Mouse (Mus musculus) frontal cortex, adult 2 months (tissue): ENCODE measurements at regions not wholly inside any gene's neighbourhood (a gene's known extent, or its start where the extent isn't known, plus 50 kb on each side); places are given as distances from the start of the nearest gene placed in this dataset.

ENCODE experiments used
- DNase-seq, 2 experiments: peaks; one replicate each; pipeline ENCODE4 v3.0.0; 2022; ENCODE audit warnings: low spot score in 1 of 2; ENCODE audit errors: extremely low spot score in 1 of 2

DNA sequence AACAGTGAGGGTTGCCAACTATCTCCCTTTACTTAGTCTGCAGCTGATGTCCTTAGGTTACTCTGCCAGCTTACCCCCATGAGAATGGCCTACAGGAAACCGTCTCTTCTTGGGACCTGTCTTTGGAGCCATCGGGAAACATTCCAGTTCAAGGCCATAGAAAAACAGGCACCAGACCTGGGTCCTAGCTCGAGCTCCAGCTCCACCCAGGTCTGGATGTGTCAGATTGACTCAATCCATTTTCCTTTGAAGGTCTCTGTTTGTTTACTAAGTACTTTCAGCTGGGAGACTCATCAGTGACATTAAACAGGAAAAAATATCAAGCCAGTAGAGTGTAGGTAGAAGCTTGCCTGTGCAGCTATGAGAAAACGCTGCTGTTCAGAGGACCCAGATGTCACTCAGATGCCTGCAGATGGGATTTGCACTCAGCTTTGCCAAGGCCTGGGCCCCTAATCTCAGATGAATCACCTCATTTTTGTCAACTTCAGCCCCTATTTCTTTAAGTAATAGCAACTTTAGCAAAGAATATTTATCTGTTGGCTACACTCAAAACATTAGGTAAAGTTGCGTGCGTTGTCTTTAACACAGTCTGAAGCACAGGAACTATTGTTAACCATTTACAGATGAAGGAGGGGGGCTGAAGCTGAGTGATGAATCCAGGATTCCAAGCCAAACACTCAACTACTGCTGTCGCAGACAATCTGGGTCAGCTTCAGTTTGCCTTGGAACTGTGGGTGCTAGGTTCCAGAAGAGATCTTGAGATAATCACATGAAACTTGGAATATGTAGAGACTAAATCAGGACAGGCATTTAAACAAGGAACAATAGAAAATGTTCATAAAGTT lies 359.0 kb upstream of the Tnp1 start:
- no peak for DNase-seq

GRCm38 (mm10) chr1:73368222-73368621 lies 352.5 kb upstream of the Tnp1 start:
- DNase-seq: no peak

GRCm38 (mm10) chr1:73365842-73366241 lies 350.1 kb upstream of the Tnp1 start:
- no peak for DNase-seq

DNA sequence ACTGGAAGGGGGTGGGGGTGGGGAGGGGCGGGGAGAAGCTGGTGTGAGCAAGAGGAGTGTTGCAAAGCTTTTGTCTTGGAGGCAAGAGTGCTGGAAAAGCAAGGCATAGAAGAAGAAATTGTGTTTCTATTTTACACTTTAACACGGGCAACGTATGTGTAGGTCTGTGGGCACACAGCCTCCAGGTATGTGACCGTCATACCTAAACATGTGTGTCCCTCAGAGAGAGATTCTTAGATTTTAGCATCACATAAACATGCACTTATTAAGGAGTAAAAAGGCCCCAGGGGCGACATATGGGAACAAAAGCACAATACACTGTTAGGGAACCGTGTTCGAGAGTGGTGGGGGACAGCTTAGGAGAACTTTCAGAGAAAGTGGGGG lies 348.6 kb upstream of the Tnp1 start:
- DNase-seq: no peak

DNA sequence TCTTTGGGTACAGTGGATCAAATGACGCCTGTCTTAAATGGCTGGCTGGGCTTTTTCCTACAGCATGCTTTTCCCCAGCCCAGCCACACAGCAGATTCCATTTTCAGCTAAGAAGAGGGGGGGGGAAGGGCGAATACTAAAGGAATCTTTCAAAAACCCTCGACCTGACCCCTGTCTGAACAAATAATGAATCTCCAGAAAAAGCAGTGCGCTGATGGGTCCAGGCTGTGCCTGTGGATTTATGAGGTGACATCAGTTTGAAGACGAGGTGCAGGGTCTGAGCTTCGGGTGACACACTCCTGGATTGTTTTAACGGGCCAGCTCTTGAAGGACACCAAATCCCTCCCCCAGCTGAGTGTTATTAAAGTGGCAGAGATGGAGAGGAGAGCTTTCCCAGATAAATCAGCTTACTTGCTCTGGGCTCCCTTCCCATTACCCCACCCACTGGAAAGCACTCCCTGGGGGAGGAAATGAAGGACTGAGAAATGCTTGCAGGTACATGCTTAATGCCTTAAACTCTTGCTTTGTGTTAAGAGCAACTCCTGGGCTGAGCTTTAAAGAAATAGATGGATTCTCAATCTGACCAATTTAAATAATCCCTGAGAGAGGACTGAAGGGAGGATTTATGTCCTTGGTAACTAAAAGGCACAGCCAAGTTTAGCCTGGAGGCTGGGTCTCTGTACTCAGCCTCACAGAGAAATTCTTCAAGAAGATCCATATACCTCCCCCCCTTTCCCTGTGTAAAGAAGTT lies 348.0 kb upstream of the Tnp1 start:
- peak in 1 of 2 experiments; percentile 30 for DNase-seq

GRCm38 (mm10) chr1:73362122-73362521 lies 346.4 kb upstream of the Tnp1 start:
- no peak for DNase-seq

DNA sequence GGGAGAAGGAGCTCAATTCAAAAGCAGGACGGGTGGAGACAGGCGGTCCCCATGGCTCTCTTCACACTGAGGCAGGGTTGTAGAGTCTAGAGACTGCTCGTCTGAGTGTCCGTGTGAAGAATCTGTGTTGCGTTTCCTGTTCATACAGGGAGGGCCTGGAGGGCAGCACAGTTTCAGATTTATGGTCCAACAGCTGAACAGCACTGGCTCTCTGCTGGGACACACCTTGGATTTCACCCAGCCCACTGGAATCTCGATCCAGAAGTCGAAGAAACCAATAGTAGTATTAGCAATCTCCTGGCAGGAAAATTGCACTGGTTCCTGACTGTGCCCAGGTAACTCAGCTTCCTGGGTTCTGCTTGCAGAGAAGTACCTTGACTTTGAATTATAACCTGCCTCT lies 345.6 kb upstream of the Tnp1 start:
- no peak for DNase-seq

- no peak for DNase-seq
Observed at GRCm38 (mm10) chr1:73354447-73354846, 338.7 kb upstream of the Tnp1 start.

GRCm38 (mm10) chr1:73348476-73348875 lies 332.8 kb upstream of the Tnp1 start:
- no peak for DNase-seq

DNA sequence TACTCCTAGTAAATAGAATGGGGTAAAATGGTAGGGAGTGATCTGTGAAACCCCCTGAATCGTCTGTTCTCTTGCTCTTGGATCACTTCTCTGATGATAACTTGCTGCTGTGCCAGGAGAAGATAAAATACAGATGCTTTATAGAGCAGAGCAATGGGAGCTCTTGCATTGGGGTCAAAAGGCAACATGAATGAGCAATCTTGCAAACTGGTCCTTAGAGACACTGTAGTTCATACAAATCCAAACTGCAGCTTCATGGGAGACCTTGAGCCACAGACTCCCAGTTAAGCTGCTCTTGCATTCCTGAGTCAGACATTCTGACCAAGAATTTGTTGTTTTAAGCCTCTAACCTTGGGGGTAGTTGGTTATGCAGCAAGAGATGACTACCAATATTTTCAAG lies 328.9 kb upstream of the Tnp1 start:
- no peak for DNase-seq

- DNase-seq: no peak
Observed at GRCm38 (mm10) chr1:73341911-73342310, 326.2 kb upstream of the Tnp1 start.

- no peak for DNase-seq
Observed at GRCm38 (mm10) chr1:73337401-73337800, 321.7 kb upstream of the Tnp1 start.

- no peak for DNase-seq
Observed at GRCm38 (mm10) chr1:73309556-73309955, 293.8 kb upstream of the Tnp1 start.

DNA sequence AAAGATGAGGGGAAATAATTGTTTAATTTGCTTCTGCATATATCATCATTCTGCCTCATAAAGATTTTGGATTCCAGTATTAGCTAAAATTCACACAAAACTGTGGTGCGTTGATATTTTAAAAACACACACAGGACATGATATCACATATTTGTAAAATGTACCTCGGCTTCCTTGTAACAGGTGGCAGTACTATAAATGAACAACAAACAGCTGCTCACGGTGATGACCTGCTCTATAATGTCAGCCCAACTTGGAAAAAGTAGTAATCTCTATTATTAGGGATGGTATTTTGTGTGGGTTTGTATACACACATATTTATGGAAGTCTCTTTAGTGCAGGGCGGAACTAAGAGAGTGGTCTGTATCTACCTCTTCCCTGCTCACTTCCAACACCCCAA lies 292.7 kb upstream of the Tnp1 start:
- no peak for DNase-seq

DNA sequence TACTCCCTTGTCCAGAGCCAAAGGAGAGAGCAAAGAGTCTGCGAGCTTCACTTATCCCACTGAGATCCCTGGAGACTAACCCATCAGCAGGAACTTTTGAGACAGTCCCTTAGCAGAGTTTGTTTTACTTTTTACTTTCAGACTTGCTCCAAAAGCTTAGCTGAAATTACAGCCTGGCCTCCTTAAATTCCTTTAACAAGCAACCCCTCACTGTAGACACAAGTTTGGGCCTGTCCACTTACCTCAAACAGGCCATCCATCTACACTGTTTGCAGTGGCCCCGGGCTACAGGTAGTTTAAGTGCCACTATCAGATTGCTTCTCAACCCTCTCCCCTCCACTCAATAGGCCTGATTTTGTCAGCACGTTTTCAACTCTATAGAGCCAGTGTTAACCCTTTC lies 291.5 kb upstream of the Tnp1 start:
- no peak for DNase-seq

DNA sequence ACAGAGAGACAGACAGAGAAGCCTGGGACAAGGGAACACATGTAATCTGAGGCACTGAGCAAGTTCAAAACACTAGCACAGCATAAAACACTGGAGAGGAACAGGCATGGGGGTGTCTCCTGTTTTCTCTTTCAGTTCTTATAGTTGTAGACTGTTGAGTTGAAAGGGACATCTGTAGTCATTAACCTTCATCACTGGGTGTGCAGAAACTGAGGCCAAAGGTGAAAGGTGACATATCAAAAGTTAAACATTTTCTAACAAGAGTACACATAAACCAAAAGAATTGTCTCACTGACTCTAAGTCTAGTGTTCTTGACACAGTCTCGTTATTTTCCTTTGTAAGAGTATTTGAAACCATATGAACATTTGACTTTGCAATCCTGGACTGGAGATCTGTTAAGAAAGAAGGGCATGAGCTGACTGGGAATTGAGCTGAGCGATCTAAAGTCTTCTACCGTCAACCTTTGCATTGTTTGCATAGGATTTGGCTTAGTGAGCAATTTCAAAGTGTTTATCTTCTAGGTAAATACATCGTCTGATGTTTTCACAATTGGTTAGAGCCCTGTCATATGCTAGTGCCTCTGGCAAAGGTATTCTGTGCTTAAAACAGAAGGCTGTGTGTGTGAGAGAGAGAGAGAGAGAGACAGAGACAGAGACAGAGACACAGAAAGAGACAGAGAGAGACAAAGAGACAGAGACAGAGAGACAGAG lies 284.4 kb upstream of the Tnp1 start:
- DNase-seq: no peak

- DNase-seq: no peak
Observed at GRCm38 (mm10) chr1:73285342-73285741, 269.6 kb upstream of the Tnp1 start.

GRCm38 (mm10) chr1:73274480-73274879 lies 258.8 kb upstream of the Tnp1 start:
- DNase-seq: peak in 1 of 2 experiments; percentile 44

DNA sequence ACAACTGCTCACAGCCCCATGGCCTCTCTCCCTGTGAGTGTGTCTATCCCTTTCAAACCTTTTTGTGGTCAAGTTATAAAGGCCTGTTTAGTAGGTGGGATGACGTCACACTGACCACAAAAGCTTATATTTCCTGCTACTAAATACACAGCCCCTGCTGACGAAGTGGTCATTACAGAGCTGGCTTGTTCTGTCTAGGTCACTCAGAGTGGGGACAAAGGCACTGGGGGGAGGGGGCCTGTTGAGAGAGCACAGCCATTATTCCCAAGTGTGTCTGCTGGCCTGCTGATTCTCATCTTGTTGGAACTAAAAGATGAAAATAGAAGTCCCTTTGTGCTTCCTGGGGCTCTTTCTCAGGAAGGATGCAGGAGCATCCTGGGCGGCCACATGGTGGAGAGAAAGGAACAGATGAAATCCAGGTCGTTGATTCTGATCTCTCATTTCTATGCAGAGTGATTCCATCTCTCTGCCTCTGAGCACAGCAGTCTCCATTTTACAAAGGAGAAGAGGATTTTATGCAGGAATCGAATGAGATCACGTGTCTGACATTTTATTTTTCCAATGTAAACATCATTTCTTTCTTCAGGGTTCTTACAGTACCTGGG lies 255.2 kb upstream of the Tnp1 start:
- no peak for DNase-seq

GRCm38 (mm10) chr1:73269051-73269755 lies 253.5 kb upstream of the Tnp1 start:
- no peak for DNase-seq
